Mouse (Mus musculus): ENCODE data around the gene Mcrip1.

- TF ChIP-seq CTCF (IDR thresholded peaks at IDR 0.05) (no peak), EP300 (IDR thresholded peaks at IDR 0.05) (no peak)
Observed at GRCm38 (mm10) chr11:120565114-120565513, 15.6 kb upstream of the Mcrip1 start.

Measured in lung, postnatal 0 days (tissue).